Mouse (Mus musculus) G1E (cell line): Measurements from ENCODE around the gene Phf21b.

Experiments used
- CTCF ChIP-seq: IDR thresholded peaks from 2 replicates; pipeline ENCODE4 v1.5.1; 2012; ENCODE audit warnings: low read depth, low read length, inconsistent platforms, mixed read lengths
- GATA1 ChIP-seq: IDR thresholded peaks from 2 replicates; pipeline ENCODE4 v1.6.1; 2012; ENCODE audit warnings: borderline replicate concordance, low read length, inconsistent platforms, mixed read lengths
- GATA2 ChIP-seq: IDR thresholded peaks from 2 replicates; pipeline ENCODE4 v1.6.1; 2012; ENCODE audit warnings: low read depth, low read length, inconsistent platforms, borderline replicate concordance
- POLR2AphosphoS5 ChIP-seq: IDR thresholded peaks from 2 replicates; pipeline ENCODE4 v1.6.1; 2012; ENCODE audit warnings: low read depth, low read length, inconsistent platforms; ENCODE audit not compliant: insufficient replicate concordance
- TAL1 ChIP-seq: conservative IDR thresholded peaks from 2 replicates; pipeline ENCODE4 v1.6.1; 2012; ENCODE audit warnings: low read depth, low read length, inconsistent platforms, mixed read lengths

DNA sequence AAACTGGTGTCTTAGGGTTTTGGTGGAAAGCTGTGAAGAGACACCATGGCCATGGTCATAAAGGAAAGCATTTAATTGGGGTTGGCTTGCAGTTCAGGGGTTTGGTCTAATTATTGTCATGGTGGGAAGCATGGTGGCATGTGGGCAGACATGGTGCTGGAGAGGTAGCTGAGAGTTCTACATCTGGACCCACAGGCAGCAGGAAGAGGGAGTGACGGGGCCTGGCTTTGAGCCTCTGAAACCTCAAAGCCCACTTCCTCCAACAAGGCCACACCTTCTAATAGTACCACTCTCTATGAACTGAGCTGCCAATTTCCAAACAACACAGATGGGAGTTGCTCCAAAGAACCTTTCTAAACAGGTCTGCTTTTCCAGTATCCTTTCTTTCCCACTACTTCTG is 40.8 kb upstream of the Phf21b start:
- TF ChIP-seq GATA1 (no peak), POLR2AphosphoS5 (no peak), CTCF (no peak), GATA2 (no peak), TAL1 (no peak)
